Mouse (Mus musculus) kidney, embryonic 15.5 days (tissue): ENCODE measurements around the gene Tet3. TPM values are rescaled to one million over a fixed set of nuclear protein-coding genes. Genes with fewer than 3 reads are reported as not detected.

Experiments used
- ATAC-seq: fragments of 200-750 bp; cut with Nextera tagmentation; replicated peaks from 2 replicates; pipeline ENCODE4 v1.8.0; 2017; ENCODE audit warnings: moderate TSS enrichment; ENCODE audit not compliant: low FRiP score
- H3K27ac ChIP-seq: fragments of 300-500 bp; sonication (generic); 2 replicates; pipeline ENCODE4 v1.5.1; 2015; ENCODE audit warnings: mild to moderate bottlenecking, inconsistent platforms
- H3K27me3 ChIP-seq: fragments of 300-500 bp; sonication (generic); 2 replicates; pipeline ENCODE4 v1.6.1; 2015; ENCODE audit warnings: inconsistent platforms
- H3K36me3 ChIP-seq: fragments of 300-500 bp; sonication (generic); 2 replicates; pipeline ENCODE4 v1.6.1; 2015; ENCODE audit warnings: inconsistent platforms
- H3K4me1 ChIP-seq: fragments of 300-500 bp; sonication (generic); 2 replicates; pipeline ENCODE4 v1.6.1; 2015; ENCODE audit warnings: inconsistent platforms
- H3K4me2 ChIP-seq: fragments of 300-500 bp; sonication (generic); 2 replicates; pipeline ENCODE4 v1.6.1; 2015; ENCODE audit warnings: moderate library complexity, mild to moderate bottlenecking, inconsistent platforms
- H3K4me3 ChIP-seq: fragments of 300-500 bp; sonication (generic); replicated peaks from 2 replicates; pipeline ENCODE4 v1.5.1; 2015; ENCODE audit warnings: mild to moderate bottlenecking, inconsistent platforms
- H3K9ac ChIP-seq: fragments of 300-500 bp; sonication (generic); 2 replicates; pipeline ENCODE4 v1.6.1; 2015; ENCODE audit warnings: mild to moderate bottlenecking, inconsistent platforms
- H3K9me3 ChIP-seq: fragments of 300-500 bp; sonication (generic); replicated peaks from 2 replicates; pipeline ENCODE4 v1.6.1; 2016; ENCODE audit warnings: inconsistent platforms
- WGBS: fragments of 180-500 bp; shearing (Covaris S2); methylation state at CpG from one replicate; pipeline ENCODE4 v1.1.7; 2015; ENCODE audit warnings: mixed read lengths; 5-methylcytosine and 5-hydroxymethylcytosine counted together
- polyA plus RNA-seq: library from polyadenylated mRNA; unstranded; fragments of >200 nt; fragmentation: Nextera tagmentation; extraction: Ambion mirVana; gene quantifications from 2 replicates; pipeline ENCODE4 v1.2.1, GENCODE M21; 2015

Gene Tet3
- polyA plus RNA-seq = 51.0 and 51.4 TPM in 2 replicates

- no peaks in the 10 kb centered on the region for H3K36me3 ChIP-seq
- no peak within 1 kb of the TSS for H3K9ac ChIP-seq
- no peaks in the 10 kb centered on the region for H3K27me3 ChIP-seq
- 67% methylated on average over 4 of the region's 4 CpGs for WGBS
- H3K4me2 ChIP-seq = peak within 1 kb of the TSS; percentile 87; the same call in 1 of the 2 replicates
- no peaks in the 10 kb centered on the region for H3K9me3 ChIP-seq
- H3K27ac ChIP-seq = 0 out of 2 replicates have a peak within 1 kb of the TSS, but pooled peaks have one; percentile 96
- H3K4me1 ChIP-seq = peaks cover 39% of the 10 kb centered on the region
- ATAC-seq = no peak
- no peak within 1 kb of the TSS for H3K4me3 ChIP-seq
Measured at GRCm38 (mm10) chr6:83459034-83459644, at the start of gene Tet3. Gene Tet3 (minus strand): TSS chr6:83459084.

- Histone ChIP-seq H3K27me3 (no peaks in the 10 kb centered on the region), H3K36me3 (no peaks in the 10 kb centered on the region), H3K27ac (peak overlapping the region; percentile 98), H3K4me1 (peaks cover 23% of the 10 kb centered on the region), H3K9ac (peak overlapping the region; percentile 34; the same call in 1 of the 2 replicates), H3K4me3 (peak overlapping the region; percentile 71), H3K9me3 (no peaks in the 10 kb centered on the region), H3K4me2 (peak overlapping the region; percentile 72)
- peak; percentile 2; the same call in 1 of the 2 replicates for ATAC-seq
- 25% methylated on average over 6 of the region's 6 CpGs for WGBS
Measured at GRCm38 (mm10) chr6:83507168-83507546, 48.3 kb upstream of the Tet3 start.

GRCm38 (mm10) chr6:83506258-83507167 lies 47.6 kb upstream of the Tet3 start, which contains the start of gene Dguok:
Gene Dguok (minus strand): TSS chr6:83506969.
- Histone ChIP-seq H3K4me2 (peak within 1 kb of the TSS; percentile 72), H3K9me3 (no peaks in the 10 kb centered on the region), H3K36me3 (no peaks in the 10 kb centered on the region), H3K4me1 (peaks cover 28% of the 10 kb centered on the region), H3K4me3 (peak within 1 kb of the TSS; percentile 71), H3K27ac (peak within 1 kb of the TSS; percentile 98), H3K9ac (peak within 1 kb of the TSS; percentile 68), H3K27me3 (no peaks in the 10 kb centered on the region)
- WGBS = under 1% methylated on average over 54 of the region's 54 CpGs
- ATAC-seq = peak; percentile 99

- Histone ChIP-seq H3K4me2 (peak overlapping the region; percentile 72), H3K9me3 (no peaks in the 10 kb centered on the region), H3K27ac (no peak overlapping the region), H3K36me3 (0 out of 2 replicates have a peak, but pooled peaks cover 1% of the 10 kb centered on the region), H3K27me3 (no peaks in the 10 kb centered on the region), H3K4me1 (peaks cover 31% of the 10 kb centered on the region), H3K4me3 (peak overlapping the region; percentile 71; the same call in 1 of the 2 replicates), H3K9ac (0 out of 2 replicates have a peak overlapping the region, but pooled peaks have one; percentile 68)
- ATAC-seq = no peak
- WGBS = 90% methylated on average over 4 of the region's 4 CpGs
Measured at GRCm38 (mm10) chr6:83505554-83505953, 46.7 kb upstream of the Tet3 start.

- Histone ChIP-seq H3K27ac (no peak overlapping the region), H3K9me3 (no peaks in the 10 kb centered on the region), H3K27me3 (no peaks in the 10 kb centered on the region), H3K36me3 (peaks cover 8% of the 10 kb centered on the region; the same call in 1 of the 2 replicates), H3K9ac (no peak overlapping the region), H3K4me1 (peaks cover 31% of the 10 kb centered on the region), H3K4me2 (no peak overlapping the region), H3K4me3 (no peak overlapping the region)
- ATAC-seq = no peak
- WGBS = 81% methylated on average over 3 of the region's 3 CpGs
Measured at GRCm38 (mm10) chr6:83503361-83503760, 44.5 kb upstream of the Tet3 start.

GRCm38 (mm10) chr6:83502656-83503055 lies 43.8 kb upstream of the Tet3 start:
- H3K4me1 ChIP-seq = peaks cover 31% of the 10 kb centered on the region
- no peaks in the 10 kb centered on the region for H3K9me3 ChIP-seq
- WGBS = 83% methylated on average over 3 of the region's 3 CpGs
- no peak overlapping the region for H3K27ac ChIP-seq
- no peak for ATAC-seq
- no peak overlapping the region for H3K4me2 ChIP-seq
- H3K9ac ChIP-seq = no peak overlapping the region
- peaks cover 10% of the 10 kb centered on the region; the same call in 1 of the 2 replicates for H3K36me3 ChIP-seq
- no peaks in the 10 kb centered on the region for H3K27me3 ChIP-seq
- H3K4me3 ChIP-seq = no peak overlapping the region

GRCm38 (mm10) chr6:83501524-83502310 lies 42.8 kb upstream of the Tet3 start:
- Histone ChIP-seq H3K9me3 (no peaks in the 10 kb centered on the region), H3K9ac (no peak overlapping the region), H3K4me1 (peaks cover 27% of the 10 kb centered on the region), H3K27ac (no peak overlapping the region), H3K36me3 (peaks cover 15% of the 10 kb centered on the region; the same call in 1 of the 2 replicates), H3K4me2 (no peak overlapping the region), H3K27me3 (no peaks in the 10 kb centered on the region), H3K4me3 (no peak overlapping the region)
- 44% methylated on average over 9 of the region's 9 CpGs for WGBS
- ATAC-seq = no peak

GRCm38 (mm10) chr6:83500462-83500861 lies 41.6 kb upstream of the Tet3 start:
- Histone ChIP-seq H3K9me3 (no peaks in the 10 kb centered on the region), H3K9ac (no peak overlapping the region), H3K27me3 (no peaks in the 10 kb centered on the region), H3K4me1 (peaks cover 19% of the 10 kb centered on the region), H3K36me3 (peaks cover 17% of the 10 kb centered on the region; the same call in 1 of the 2 replicates), H3K4me3 (no peak overlapping the region), H3K27ac (no peak overlapping the region), H3K4me2 (no peak overlapping the region)
- ATAC-seq = no peak
- 70% methylated on average over 3 of the region's 3 CpGs for WGBS

- H3K27ac ChIP-seq = no peak overlapping the region
- H3K4me1 ChIP-seq = peaks cover 15% of the 10 kb centered on the region
- H3K9ac ChIP-seq = no peak overlapping the region
- no peaks in the 10 kb centered on the region for H3K27me3 ChIP-seq
- no peak overlapping the region for H3K4me2 ChIP-seq
- no peak for ATAC-seq
- no peak overlapping the region for H3K4me3 ChIP-seq
- 94% methylated on average over 10 of the region's 10 CpGs for WGBS
- H3K36me3 ChIP-seq = peaks cover 25% of the 10 kb centered on the region; the same call in 1 of the 2 replicates
- no peaks in the 10 kb centered on the region for H3K9me3 ChIP-seq
Measured at GRCm38 (mm10) chr6:83499078-83499477, 40.2 kb upstream of the Tet3 start.

- Histone ChIP-seq H3K27me3 (no peaks in the 10 kb centered on the region), H3K9ac (no peak overlapping the region), H3K9me3 (no peaks in the 10 kb centered on the region), H3K27ac (no peak overlapping the region), H3K4me2 (no peak overlapping the region), H3K4me1 (peaks cover 7% of the 10 kb centered on the region), H3K4me3 (no peak overlapping the region), H3K36me3 (peaks cover 37% of the 10 kb centered on the region)
- 85% methylated on average over 22 of the region's 22 CpGs for WGBS
- no peak for ATAC-seq
Measured at GRCm38 (mm10) chr6:83496753-83497710, 38.1 kb upstream of the Tet3 start.
